Mouse (Mus musculus) WW6 (cell line): ENCODE measurements around the gene Coro6.

Source experiments
- DNase-seq: peaks from one replicate; pipeline ENCODE4 v3.0.0-alpha.2; 2013; ENCODE audit warnings: low read depth, low spot score

Coro6 gene

GRCm38 (mm10) chr11:77462283-77463100, at the start of gene Coro6:
Gene Coro6, plus strand, starts transcription at chr11:77462411.
- no peak for DNase-seq

GRCm38 (mm10) chr11:77414141-77414839, 47.9 kb upstream of the Coro6 start:
- no peak for DNase-seq

GRCm38 (mm10) chr11:77416212-77417000, 45.8 kb upstream of the Coro6 start:
- DNase-seq = no peak

- DNase-seq = no peak
Observed at GRCm38 (mm10) chr11:77418021-77418420, 44.2 kb upstream of the Coro6 start.

DNA sequence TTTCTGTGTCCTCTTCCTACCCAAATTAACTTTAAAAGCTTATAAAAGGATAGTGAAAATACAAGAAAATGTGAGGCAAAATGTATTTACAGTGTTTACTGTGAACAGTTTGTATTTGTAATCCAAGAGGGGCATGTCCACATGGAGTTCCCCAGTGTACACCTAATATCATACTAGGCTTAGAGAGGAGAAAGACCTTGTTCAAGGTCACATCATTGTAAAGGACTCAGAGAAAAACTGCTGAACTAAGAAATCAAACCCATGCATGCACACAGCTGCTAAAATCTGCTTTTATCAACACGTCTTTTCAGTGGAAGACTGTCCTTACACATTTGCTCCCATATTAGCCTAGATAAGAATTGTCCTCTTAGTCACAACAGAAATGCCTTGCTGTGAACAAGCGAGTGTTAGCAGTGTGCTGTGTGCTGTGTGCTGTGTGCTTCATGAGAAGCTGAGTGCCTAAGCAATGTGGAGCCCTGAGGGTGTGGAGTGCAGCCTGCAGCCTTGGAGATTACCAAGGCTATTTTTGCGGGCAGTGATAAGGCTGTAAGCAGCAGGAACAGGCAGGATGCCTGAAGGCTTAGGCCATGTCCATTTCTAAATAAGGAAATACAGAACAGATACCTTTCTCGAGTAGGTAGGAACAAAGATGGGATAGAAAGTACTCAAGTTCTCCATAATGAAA, 38.9 kb upstream of the Coro6 start:
- no peak for DNase-seq

DNA sequence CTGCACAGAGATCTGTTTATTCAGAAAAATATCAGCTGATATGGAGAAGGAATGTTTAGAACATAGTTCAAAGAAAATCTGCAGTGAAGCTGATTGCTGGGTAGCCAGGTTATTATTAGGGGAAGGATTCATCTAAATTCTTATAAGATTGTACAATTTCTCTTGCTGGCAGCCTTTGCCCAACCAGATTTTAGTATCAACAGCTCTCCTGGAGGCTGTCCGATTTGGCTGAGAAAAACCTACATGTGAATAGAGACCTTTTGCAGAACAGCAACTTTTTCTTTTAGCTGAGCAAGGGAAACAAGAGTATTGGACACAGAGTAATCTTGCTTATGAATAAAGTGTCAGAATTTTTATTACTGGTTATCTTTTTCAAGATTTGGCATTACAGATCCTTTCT, 33.8 kb upstream of the Coro6 start:
- DNase-seq = no peak

DNA sequence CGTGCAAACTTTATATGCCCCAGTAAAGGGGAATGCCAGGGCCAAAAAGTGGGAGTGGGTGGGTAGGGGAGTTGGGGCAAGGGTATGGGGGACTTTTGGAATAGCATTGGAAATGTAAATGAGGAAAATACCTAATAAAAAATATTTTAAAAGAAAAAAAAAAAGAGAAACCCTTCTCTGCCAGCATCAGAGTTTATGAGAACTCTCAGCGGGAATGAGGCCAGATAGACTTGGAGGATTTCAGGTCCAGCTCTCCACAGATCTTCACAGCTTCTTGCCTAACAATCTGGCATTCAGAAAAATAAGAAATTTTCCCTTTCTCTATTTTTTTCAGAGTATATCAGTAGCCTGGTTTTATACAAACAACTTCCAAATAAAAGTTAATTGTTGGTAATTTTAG, 25.2 kb upstream of the Coro6 start:
- DNase-seq = no peak

GRCm38 (mm10) chr11:77440081-77440480, 22.1 kb upstream of the Coro6 start:
- no peak for DNase-seq

DNA sequence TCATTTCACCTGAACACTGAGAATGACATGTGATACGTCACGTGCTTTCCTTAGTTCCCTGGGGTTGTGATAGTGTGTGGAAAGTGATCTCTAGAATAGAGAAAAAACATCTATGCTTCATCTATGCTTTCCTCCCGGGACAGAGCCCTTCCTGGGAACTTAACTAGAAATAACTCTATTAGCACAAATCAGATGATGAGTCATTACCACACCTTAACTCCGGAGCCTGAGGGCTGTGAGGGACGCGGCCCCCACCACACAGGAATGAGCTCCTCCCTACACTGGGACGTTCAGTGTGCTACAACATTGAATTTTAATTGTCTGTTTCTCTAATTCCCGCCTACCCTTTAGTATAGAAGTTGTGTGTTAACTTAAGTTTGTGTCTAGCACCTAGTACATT, 21.2 kb upstream of the Coro6 start:
- no peak for DNase-seq

- no peak for DNase-seq
Observed at GRCm38 (mm10) chr11:77442186-77443170, 19.7 kb upstream of the Coro6 start.

DNA sequence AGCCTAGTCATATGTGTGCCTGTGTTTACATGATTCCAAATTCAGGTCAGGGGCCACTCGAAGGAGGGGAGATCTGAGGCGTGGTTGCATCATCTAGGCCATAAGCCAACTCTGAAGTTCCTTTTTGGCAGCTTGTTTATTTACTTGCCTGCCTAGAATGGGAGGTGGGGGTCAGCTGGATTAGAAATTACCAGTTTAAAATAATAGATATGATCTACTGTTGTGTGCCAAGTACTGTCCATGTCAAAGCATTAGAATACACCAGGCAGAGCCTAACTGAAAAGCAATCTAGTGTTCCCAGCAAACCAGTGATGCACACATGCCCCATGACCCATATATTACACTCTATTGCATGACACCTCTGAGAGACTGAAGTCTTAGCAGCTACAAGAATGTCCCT, 17.3 kb upstream of the Coro6 start:
- no peak for DNase-seq

- DNase-seq = no peak
Observed at GRCm38 (mm10) chr11:77446628-77447041, 15.6 kb upstream of the Coro6 start.

DNA sequence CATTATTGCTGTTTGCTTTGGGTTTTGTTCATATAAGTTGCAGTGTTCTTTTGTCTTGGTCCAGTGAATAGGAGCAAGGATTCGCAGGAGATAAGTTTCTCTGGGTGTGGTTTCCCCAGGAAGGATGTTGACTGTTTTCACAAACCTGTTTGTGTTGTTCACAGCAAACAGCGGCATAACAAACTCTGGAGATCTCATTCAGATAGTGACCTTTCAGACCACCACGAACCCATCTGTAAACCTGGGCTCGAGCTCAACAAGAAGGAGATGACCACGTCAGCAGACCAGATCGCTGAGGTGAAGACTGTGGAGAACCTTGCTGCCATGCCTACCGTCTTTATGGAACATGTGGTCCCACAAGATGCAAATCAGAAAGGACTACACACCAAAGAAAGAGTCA, 13.0 kb upstream of the Coro6 start:
- DNase-seq = no peak

- no peak for DNase-seq
Observed at GRCm38 (mm10) chr11:77451670-77452069, 10.5 kb upstream of the Coro6 start.

DNA sequence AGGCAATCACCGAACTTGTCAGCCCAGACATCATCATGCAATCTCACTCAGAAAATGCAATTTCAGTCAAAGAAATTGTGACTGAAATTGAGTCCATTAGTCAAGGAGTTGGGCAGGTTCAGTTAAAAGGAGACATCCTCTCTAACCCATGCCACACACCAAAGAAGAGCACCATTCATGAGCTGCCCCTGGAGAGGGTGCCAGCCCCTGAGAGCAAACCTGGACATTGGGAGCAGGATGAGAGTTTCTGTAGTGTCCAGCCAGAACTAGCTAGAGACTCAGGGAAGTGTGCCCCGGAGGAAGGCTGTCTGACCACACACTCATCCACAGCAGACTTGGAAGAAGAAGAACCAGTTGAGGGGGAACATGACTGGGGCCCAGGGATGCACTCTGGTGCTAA, 8.8 kb upstream of the Coro6 start:
- no peak for DNase-seq

DNA sequence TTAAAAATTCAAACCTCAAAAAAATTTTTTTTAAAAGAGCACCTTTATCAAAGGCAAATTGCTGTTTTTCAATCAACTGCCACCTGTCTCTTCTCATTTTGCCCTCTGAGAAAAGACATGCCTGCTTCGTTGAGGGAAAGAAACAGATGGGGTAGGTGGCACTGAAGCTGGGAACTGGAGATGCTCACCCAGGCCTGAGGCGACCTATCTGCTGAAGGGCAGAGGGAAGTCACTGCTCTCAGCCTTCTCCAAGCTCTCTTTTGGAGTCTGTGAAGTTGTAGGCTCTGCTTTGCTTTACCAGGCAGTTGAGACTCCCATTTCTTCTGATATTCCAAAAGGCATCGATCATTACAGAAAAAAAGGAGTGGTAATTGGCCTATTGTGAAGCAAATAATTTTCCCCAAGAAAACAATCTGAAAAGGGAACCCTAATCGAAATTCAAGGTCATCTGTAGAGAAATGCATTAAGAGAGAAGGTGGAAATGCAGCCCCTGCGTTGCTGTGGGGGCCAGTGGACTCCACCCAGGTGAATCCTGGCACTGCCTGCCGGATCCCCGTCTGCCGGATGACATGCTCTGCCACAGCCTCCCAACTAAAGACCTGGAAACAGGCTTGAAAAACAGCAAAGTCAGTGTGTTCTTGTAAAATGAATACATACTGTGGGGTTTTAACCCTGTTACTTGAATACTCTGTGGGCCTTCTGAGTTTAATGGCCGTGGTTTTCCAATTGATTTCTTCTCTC, 6.3 kb upstream of the Coro6 start:
- no peak for DNase-seq

DNA sequence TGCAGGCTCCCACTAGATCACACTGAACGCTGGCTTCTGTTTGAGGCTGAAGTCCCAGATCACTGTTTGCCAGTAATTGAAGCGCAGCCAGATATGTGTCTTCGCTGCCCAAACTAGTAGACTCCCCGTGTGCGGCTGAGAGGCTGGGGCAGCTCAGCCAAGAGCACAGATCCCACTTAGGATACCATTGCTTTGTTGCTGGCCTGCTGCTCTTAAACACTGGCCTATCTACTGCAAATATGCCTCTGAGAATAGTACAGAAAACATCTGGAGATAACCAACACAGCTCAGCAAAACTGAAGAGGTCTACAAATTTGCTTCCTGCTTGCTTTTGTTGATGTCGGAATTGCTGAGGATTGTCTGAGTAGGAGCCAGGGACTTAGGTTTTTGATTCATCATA, 5.3 kb upstream of the Coro6 start:
- no peak for DNase-seq

DNA sequence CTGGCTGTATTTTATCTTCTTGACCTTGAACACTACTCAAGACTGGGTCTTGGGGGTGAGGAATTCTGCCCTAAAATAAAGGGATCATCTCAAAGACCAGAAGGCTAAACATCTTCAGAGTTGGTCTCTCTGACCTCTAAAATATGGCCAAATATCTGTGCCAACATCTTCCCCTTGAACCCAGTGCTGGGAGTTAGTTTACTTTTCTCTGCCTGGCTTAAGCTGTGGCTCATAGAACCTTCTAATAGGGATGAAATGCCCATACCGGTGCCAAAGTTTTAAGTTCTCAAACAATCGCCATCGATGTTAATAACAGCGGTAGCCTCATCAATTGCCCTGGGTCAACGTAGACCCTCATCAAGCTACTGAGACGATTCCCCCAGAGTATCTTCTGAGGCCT, 355 bp upstream of the Coro6 start:
- no peak for DNase-seq

- DNase-seq = no peak
Observed at GRCm38 (mm10) chr11:77463101-77463445, 862 bp downstream of the Coro6 start.

DNA sequence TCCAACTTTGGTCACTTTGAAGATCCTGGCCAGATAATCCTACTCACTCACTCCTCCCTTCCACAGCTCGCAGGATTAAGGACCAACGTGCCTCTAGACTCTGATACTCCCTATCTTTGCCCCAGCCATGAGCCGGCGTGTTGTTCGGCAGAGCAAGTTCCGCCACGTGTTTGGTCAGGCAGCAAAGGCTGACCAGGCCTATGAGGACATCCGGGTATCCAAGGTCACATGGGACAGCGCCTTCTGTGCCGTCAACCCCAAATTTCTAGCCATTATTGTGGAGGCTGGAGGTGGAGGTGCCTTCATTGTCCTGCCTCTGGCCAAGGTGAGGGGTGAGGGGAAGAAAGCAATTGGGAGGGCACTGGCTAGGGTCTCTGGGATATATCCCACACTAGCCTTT, 1.6 kb downstream of the Coro6 start:
- no peak for DNase-seq
